In the genomic region with DNA sequence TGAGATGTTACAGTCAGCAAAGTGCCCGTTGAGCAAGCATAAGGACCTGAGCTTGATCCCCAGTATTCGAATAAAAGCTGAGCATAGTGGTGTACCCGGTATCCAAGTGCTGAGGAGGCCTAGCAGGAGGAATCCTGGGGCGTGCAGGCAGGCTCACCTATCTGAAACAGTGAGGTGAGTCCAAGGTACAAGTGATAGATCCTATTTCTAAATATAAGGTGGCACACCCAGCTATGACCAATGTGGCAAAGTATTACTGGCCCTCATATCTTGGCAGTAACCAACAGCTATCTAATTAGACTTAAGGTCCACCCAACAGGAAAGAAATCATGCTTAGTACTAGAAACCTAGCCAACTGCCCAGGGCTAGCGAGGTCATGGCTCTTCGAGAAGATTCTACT, we compare ENCODE assay signal across 23 mouse cellular contexts. TPM values are rescaled to one million over a fixed set of nuclear protein-coding genes. Genes with fewer than 3 reads are reported as not detected.
DNase-seq lines count a peak whose midpoint lies in the region; ATAC-seq and TF ChIP-seq lines count a peak whose summit lies in the region.
"Had no signal": no experiment of that assay in that cellular context is flagged by ENCODE, and none has a peak within 500 bp of the region (broad histone marks: within the 10 kb centered on the region; RNA-seq: fewer than 3 reads in every experiment).

No protein-coding gene starts in this region.

- no peak for DNase-seq in midbrain, postnatal 0 days (ENCODE audit: low spot score)
- no peak for DNase-seq in ovary, postnatal 14 days (ENCODE audit: low spot score)
- DNase-seq: adrenal gland, adult 8-10 months; adrenal gland, postnatal 14 days; adrenal gland, postnatal 36 days; B cell, adult 2 months; cerebellum, adult 11-12 months; cerebellum, adult 2 months; cerebellum, adult 9-10 months; cerebellum, postnatal 10 days; cerebellum, postnatal 25 days had no signal

- no peak for TF ChIP-seq POLR2A in small intestine, adult 2 months (IDR thresholded peaks at IDR 0.05; ENCODE audit: low read depth, low read length)

- no peaks in the 10 kb centered on the region for H3K36me3 ChIP-seq in intestine, embryonic 15.5 days
- no peaks in the 10 kb centered on the region for H3K36me3 ChIP-seq in intestine, postnatal 0 days (ENCODE audit: control insufficient read depth, insufficient read depth)
- H3K36me3 ChIP-seq in small intestine, adult 2 months (ENCODE audit: control insufficient read depth, insufficient read depth, low read length) = no peaks in the 10 kb centered on the region
- H3K36me3 ChIP-seq in midbrain, postnatal 0 days (ENCODE audit: insufficient read depth, low read length) = no peaks in the 10 kb centered on the region
- H3K36me3 ChIP-seq: embryonic facial prominence, embryonic 10.5 days; embryonic facial prominence, embryonic 12.5 days; forebrain, embryonic 15.5 days; G1E had no signal

- no peak overlapping the region for H3K27ac ChIP-seq in intestine, embryonic 15.5 days
- no peak overlapping the region; the same call in 1 of the 2 replicates for H3K27ac ChIP-seq in intestine, postnatal 0 days (ENCODE audit: low read depth, low read length)
- peak overlapping the region; percentile 81 for H3K27ac ChIP-seq in small intestine, adult 2 months (ENCODE audit: insufficient read depth, low read depth, low read length)
- no peak overlapping the region for H3K27ac ChIP-seq in midbrain, postnatal 0 days (ENCODE audit: low read depth, low read length)
- H3K27ac ChIP-seq: embryonic facial prominence, embryonic 10.5 days; embryonic facial prominence, embryonic 12.5 days; forebrain, embryonic 13.5 days; forebrain, embryonic 15.5 days had no signal

- 77% methylated on average over 6 of the region's 6 CpGs for WGBS in intestine, embryonic 15.5 days
- 55% methylated on average over 6 of the region's 6 CpGs for WGBS in intestine, postnatal 0 days
- WGBS in small intestine, adult 2 months = 39% methylated on average over 6 of the region's 6 CpGs
- WGBS in midbrain, postnatal 0 days = 86% methylated on average over 6 of the region's 6 CpGs

- no peaks in the 10 kb centered on the region for H3K27me3 ChIP-seq in intestine, embryonic 15.5 days (replicated peaks)
- no peaks in the 10 kb centered on the region for H3K27me3 ChIP-seq in intestine, postnatal 0 days (replicated peaks; ENCODE audit: control insufficient read depth, insufficient read depth, low read length)
- no peaks in the 10 kb centered on the region for H3K27me3 ChIP-seq in small intestine, adult 2 months (ENCODE audit: control insufficient read depth, insufficient read depth, low read length)
- no peaks in the 10 kb centered on the region for H3K27me3 ChIP-seq in midbrain, postnatal 0 days (ENCODE audit: insufficient read depth, low read length)
- H3K27me3 ChIP-seq: CH12.LX; embryonic facial prominence, embryonic 12.5 days; forebrain, embryonic 13.5 days; forebrain, embryonic 15.5 days; Patski had no signal

- no peak for TF ChIP-seq CTCF in intestine, postnatal 0 days (IDR thresholded peaks at IDR 0.05; ENCODE audit: low read depth)
- TF ChIP-seq CTCF in small intestine, adult 2 months (IDR thresholded peaks at IDR 0.05; ENCODE audit: extremely low read depth, insufficient read length, insufficient replicate concordance, low read depth, low read length) = no peak
- no peak for TF ChIP-seq CTCF in midbrain, postnatal 0 days (IDR thresholded peaks at IDR 0.05)

- no peak overlapping the region for H3K4me2 ChIP-seq in intestine, embryonic 15.5 days (replicated peaks)
- H3K4me2 ChIP-seq in intestine, postnatal 0 days (replicated peaks; ENCODE audit: low read depth) = no peak overlapping the region
- no peak overlapping the region for H3K4me2 ChIP-seq in midbrain, postnatal 0 days (ENCODE audit: low read depth, low read length, poor library complexity, severe bottlenecking)
- H3K4me2 ChIP-seq: embryonic facial prominence, embryonic 12.5 days; forebrain, embryonic 13.5 days; forebrain, embryonic 15.5 days had no signal

- no peaks in the 10 kb centered on the region for H3K4me1 ChIP-seq in intestine, embryonic 15.5 days (replicated peaks)
- no peaks in the 10 kb centered on the region for H3K4me1 ChIP-seq in intestine, postnatal 0 days (replicated peaks; ENCODE audit: control insufficient read depth, insufficient read depth, low read length)
- peaks cover 13% of the 10 kb centered on the region; the same call in 1 of the 2 replicates for H3K4me1 ChIP-seq in small intestine, adult 2 months (ENCODE audit: control insufficient read depth, insufficient read depth, insufficient read length, low read length)
- no peaks in the 10 kb centered on the region for H3K4me1 ChIP-seq in midbrain, postnatal 0 days (ENCODE audit: insufficient read depth, low read length)
- H3K4me1 ChIP-seq: embryonic facial prominence, embryonic 12.5 days; forebrain, embryonic 13.5 days; forebrain, embryonic 15.5 days had no signal

- no peaks in the 10 kb centered on the region for H3K9me3 ChIP-seq in intestine, embryonic 15.5 days
- no peaks in the 10 kb centered on the region for H3K9me3 ChIP-seq in intestine, postnatal 0 days (ENCODE audit: control insufficient read depth)
- no peaks in the 10 kb centered on the region for H3K9me3 ChIP-seq in midbrain, postnatal 0 days (ENCODE audit: low read length)
- H3K9me3 ChIP-seq: embryonic facial prominence, embryonic 10.5 days; embryonic facial prominence, embryonic 12.5 days; forebrain, embryonic 13.5 days; forebrain, embryonic 15.5 days; G1E had no signal

- no peak overlapping the region for H3K4me3 ChIP-seq in intestine, embryonic 15.5 days (replicated peaks)
- H3K4me3 ChIP-seq in intestine, postnatal 0 days (ENCODE audit: low read depth, low read length) = no peak overlapping the region
- H3K4me3 ChIP-seq in small intestine, adult 2 months (ENCODE audit: low read depth, low read length) = no peak overlapping the region
- no peak overlapping the region for H3K4me3 ChIP-seq in midbrain, postnatal 0 days (ENCODE audit: low read depth, low read length)
- H3K4me3 ChIP-seq: embryonic facial prominence, embryonic 10.5 days; embryonic facial prominence, embryonic 12.5 days; forebrain, embryonic 13.5 days; forebrain, embryonic 15.5 days had no signal

- peak; percentile 68 for ATAC-seq in intestine, embryonic 15.5 days
- ATAC-seq in intestine, postnatal 0 days = peak; percentile 93
- no peak for ATAC-seq in midbrain, postnatal 0 days (ENCODE audit: low FRiP score)
- no peak for ATAC-seq in granulocyte monocyte progenitor cell, adult 5-6 weeks (replicated peaks; ENCODE audit: poor library complexity, severe bottlenecking)
- ATAC-seq: activated CD4-positive, CD25-positive, alpha-beta regulatory T cell, adult 4 months; forebrain, embryonic 13.5 days; forebrain, embryonic 15.5 days; Patski had no signal

- H3K9ac ChIP-seq in intestine, embryonic 15.5 days = no peak overlapping the region
- H3K9ac ChIP-seq in intestine, postnatal 0 days (ENCODE audit: low read depth, low read length) = no peak overlapping the region
- H3K9ac ChIP-seq in midbrain, postnatal 0 days (replicated peaks; ENCODE audit: low read length, poor library complexity, severe bottlenecking) = no peak overlapping the region
- H3K9ac ChIP-seq: embryonic facial prominence, embryonic 12.5 days; forebrain, embryonic 13.5 days; forebrain, embryonic 15.5 days had no signal

RNA-seq across cellular contexts. Expression of a gene that starts 6.4 kb away (rescaled TPM):
- polyA plus RNA-seq in intestine, embryonic 15.5 days (2015; fragmentation: Nextera tagmentation; extraction: Ambion mirVana) = 0.05 TPM in 1 of 2 replicates, not detected in the other
- polyA plus RNA-seq in intestine, postnatal 0 days (2015; fragmentation: Nextera tagmentation; extraction: Ambion mirVana) = 1.0 and 1.1 TPM in 2 replicates
- 1.2 and 1.8 TPM in 2 replicates for polyA plus RNA-seq in small intestine, adult 2 months (2012; rRNA removed)
- 0.44 TPM in 1 of 2 replicates, not detected in the other for total RNA-seq in midbrain, postnatal 0 days (2014; rRNA removed)
- 0.07 TPM in 1 of 2 replicates, not detected in the other for polyA plus RNA-seq in midbrain, postnatal 0 days (2015; fragmentation: Nextera tagmentation; extraction: Ambion mirVana)
- total RNA-seq in granulocyte monocyte progenitor cell, adult 5-6 weeks (2014; fragmentation: Nextera tagmentation) = not detected in 2 replicates
- total RNA-seq in granulocyte monocyte progenitor cell, adult 5-6 weeks (2017) = 0.17 and 0.36 TPM in 2 replicates
- total RNA-seq: CH12.LX had no signal
- polyA plus RNA-seq: embryonic facial prominence, embryonic 10.5 days; G1E; Patski had no signal

RNA-seq across cellular contexts. Expression of a gene that starts 53.5 kb away (rescaled TPM):
- 12.6 and 13.1 TPM in 2 replicates for polyA plus RNA-seq in intestine, embryonic 15.5 days (2015; fragmentation: Nextera tagmentation; extraction: Ambion mirVana)
- polyA plus RNA-seq in intestine, postnatal 0 days (2015; fragmentation: Nextera tagmentation; extraction: Ambion mirVana) = 2.7 and 3.4 TPM in 2 replicates
- 0.89 and 1.1 TPM in 2 replicates for polyA plus RNA-seq in small intestine, adult 2 months (2012; rRNA removed)
- total RNA-seq in midbrain, postnatal 0 days (2014; rRNA removed) = 3.6 and 3.7 TPM in 2 replicates
- 1.5 and 1.9 TPM in 2 replicates for polyA plus RNA-seq in midbrain, postnatal 0 days (2015; fragmentation: Nextera tagmentation; extraction: Ambion mirVana)
- total RNA-seq in granulocyte monocyte progenitor cell, adult 5-6 weeks (2014; fragmentation: Nextera tagmentation) = 21.3 and 23.5 TPM in 2 replicates
- total RNA-seq in granulocyte monocyte progenitor cell, adult 5-6 weeks (2017) = 29.0 and 29.2 TPM in 2 replicates

Comparison
In these comparisons a context has a peak if more than half of its experiments do, and no peak if none do; other contexts are left out.
1. ATAC-seq: peak in intestine, embryonic 15.5 days (single experiment) and intestine, postnatal 0 days (single experiment); none in midbrain, postnatal 0 days (single experiment) and granulocyte monocyte progenitor cell, adult 5-6 weeks (single experiment).